Mouse (Mus musculus) ES-E14 (cell line): ENCODE measurements at regions not wholly inside any gene's neighbourhood (a gene's known extent, or its start where the extent isn't known, plus 50 kb on each side); places are given as distances from the start of the nearest gene placed in this dataset.

ENCODE experiments used
- DNase-seq: peaks from one replicate; pipeline ENCODE4 v3.0.0-alpha.2; 2013; ENCODE audit warnings: low read depth, low spot score
- H3K27ac ChIP-seq: 2 replicates; pipeline ENCODE4 v1.5.1; 2012; ENCODE audit warnings: low read depth, mild to moderate bottlenecking, low read length, moderate library complexity, mixed read lengths; ENCODE audit not compliant: poor library complexity, insufficient read depth, severe bottlenecking
- H3K36me3 ChIP-seq: 2 replicates; pipeline ENCODE4 v1.6.1; 2012; ENCODE audit warnings: mild to moderate bottlenecking, low read length, moderate library complexity, mixed read lengths; ENCODE audit not compliant: control insufficient read depth, poor library complexity, insufficient read depth, severe bottlenecking
- H3K4me1 ChIP-seq, 2 experiments: fragments of 150-350 bp in 1 of 2; sonication (generic) in 1 of 2; 2 replicates each; pipeline ENCODE4 v1.6.1; 2012; ENCODE audit warnings: low read length in 2 of 2, mild to moderate bottlenecking in 1 of 2, mixed read lengths in 1 of 2; ENCODE audit not compliant: control insufficient read depth in 2 of 2, insufficient read depth in 2 of 2, poor library complexity in 1 of 2
- H3K4me3 ChIP-seq, 2 experiments: fragments of 150-350 bp in 1 of 2; sonication (generic) in 1 of 2; 2 replicates each; pipeline ENCODE4 v1.5.1; 2012; ENCODE audit warnings: low read length in 2 of 2, low read depth in 1 of 2, mild to moderate bottlenecking in 1 of 2, mixed read lengths in 1 of 2; ENCODE audit not compliant: insufficient read depth in 1 of 2, poor library complexity in 1 of 2, severe bottlenecking in 1 of 2
- H3K9ac ChIP-seq: 2 replicates; pipeline ENCODE4 v1.6.1; 2012; ENCODE audit warnings: low read depth, mild to moderate bottlenecking, low read length, mixed read lengths; ENCODE audit not compliant: poor library complexity, insufficient read depth, severe bottlenecking
- H3K9me3 ChIP-seq: fragments of 150-350 bp; sonication (generic); 2 replicates; pipeline ENCODE4 v1.6.1; 2012; ENCODE audit warnings: low read depth, mild to moderate bottlenecking, low read length; ENCODE audit not compliant: control insufficient read depth, insufficient read depth
- CHD2 ChIP-seq: IDR thresholded peaks from 2 replicates; pipeline ENCODE4 v1.6.1; 2014; ENCODE audit warnings: mild to moderate bottlenecking, low read depth, low read length, inconsistent platforms
- HCFC1 ChIP-seq: IDR thresholded peaks from 2 replicates; pipeline ENCODE4 v1.6.1; 2012; ENCODE audit warnings: low read length, inconsistent platforms, borderline replicate concordance; ENCODE audit not compliant: insufficient read depth
- MAFK ChIP-seq: IDR thresholded peaks from 2 replicates; pipeline ENCODE4 v1.6.1; 2014; ENCODE audit warnings: mild to moderate bottlenecking, low read depth, low read length, inconsistent platforms; ENCODE audit not compliant: insufficient read depth
- ZC3H11A ChIP-seq: IDR thresholded peaks from 2 replicates; pipeline ENCODE4 v1.6.1; 2012; ENCODE audit warnings: low read depth, mild to moderate bottlenecking, inconsistent platforms, low read length, borderline replicate concordance
- ZNF384 ChIP-seq: IDR thresholded peaks from 2 replicates; pipeline ENCODE4 v1.6.1; 2012; ENCODE audit warnings: low read depth, low read length, inconsistent platforms
- in situ Hi-C, 2 experiments: fragments of 600-800 bp; cut with MboI; formaldehyde crosslinking; loops; one replicate each; pipeline ENCODE4 v1.15.1; 2025; ENCODE audit warnings: low sequenced_read_pairs in 2 of 2, inconsistent platforms in 1 of 2; ENCODE audit not compliant: unreplicated experiment in 2 of 2

- DNase-seq, result no peak
- Histone ChIP-seq H3K9ac (no peak overlapping the region), H3K36me3 (no peaks in the 10 kb centered on the region), H3K27ac (no peak overlapping the region), H3K4me1 (no peaks in the 10 kb centered on the region), H3K9me3 (no peaks in the 10 kb centered on the region), H3K4me3 (no peak overlapping the region)
- TF ChIP-seq CHD2 (no peak), HCFC1 (no peak), MAFK (no peak), ZNF384 (no peak), ZC3H11A (no peak)
- in situ Hi-C loops, result no loop called here
Observed at GRCm38 (mm10) chr2:131635791-131636190, 73.7 kb upstream of the Adra1d start.

- H3K9me3 ChIP-seq, result no peaks in the 10 kb centered on the region
- no peak overlapping the region for H3K4me3 ChIP-seq
- H3K4me1 ChIP-seq, result no peaks in the 10 kb centered on the region
- H3K9ac ChIP-seq, result no peak overlapping the region
- DNase-seq, result no peak
- TF ChIP-seq ZNF384 (no peak), MAFK (no peak), CHD2 (no peak), HCFC1 (no peak), ZC3H11A (no peak)
- no peaks in the 10 kb centered on the region for H3K36me3 ChIP-seq
- in situ Hi-C loops, result no loop called here
- no peak overlapping the region for H3K27ac ChIP-seq
Observed at GRCm38 (mm10) chr2:131617916-131618315, 55.8 kb upstream of the Adra1d start.

- no peak for DNase-seq
- in situ Hi-C loops, result no loop called here
- Histone ChIP-seq H3K4me1 (no peaks in the 10 kb centered on the region), H3K9me3 (no peaks in the 10 kb centered on the region), H3K36me3 (no peaks in the 10 kb centered on the region), H3K4me3 (no peak overlapping the region), H3K27ac (no peak overlapping the region), H3K9ac (no peak overlapping the region)
- TF ChIP-seq ZNF384 (no peak), MAFK (no peak), CHD2 (no peak), ZC3H11A (no peak), HCFC1 (no peak)
Observed at GRCm38 (mm10) chr2:131612486-131612885, 50.4 kb upstream of the Adra1d start.
